Mouse (Mus musculus): ENCODE results near the gene Paqr9. TPM values are rescaled to one million over a fixed set of nuclear protein-coding genes. Genes with fewer than 3 reads are reported as not detected.

The Paqr9 gene
- total RNA-seq, 2 experiments from 2014 or later, result 40.4 to 41.6 TPM

DNA sequence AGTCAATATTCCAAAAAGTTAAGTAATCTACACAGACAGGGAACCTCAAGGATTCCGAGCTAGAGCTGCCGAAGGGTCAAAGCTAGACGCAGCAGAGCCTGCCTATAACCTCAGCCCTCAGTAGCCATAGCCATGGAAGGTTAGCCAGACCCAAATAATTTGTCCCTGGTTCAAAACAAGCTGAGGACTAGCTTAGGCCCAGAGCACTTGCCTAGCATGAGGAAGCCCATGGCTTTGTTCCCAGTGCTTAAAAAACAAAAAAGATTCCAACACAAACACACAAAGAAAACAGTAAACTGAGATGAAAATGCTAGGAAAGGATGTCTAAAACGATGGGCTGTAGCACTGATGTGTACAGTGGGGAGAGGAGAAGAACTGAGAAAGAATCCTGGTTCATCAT is 14.7 kb downstream of the Paqr9 start:
- no peak for DNase-seq (ENCODE audit: low spot score in 2 of 2)

DNA sequence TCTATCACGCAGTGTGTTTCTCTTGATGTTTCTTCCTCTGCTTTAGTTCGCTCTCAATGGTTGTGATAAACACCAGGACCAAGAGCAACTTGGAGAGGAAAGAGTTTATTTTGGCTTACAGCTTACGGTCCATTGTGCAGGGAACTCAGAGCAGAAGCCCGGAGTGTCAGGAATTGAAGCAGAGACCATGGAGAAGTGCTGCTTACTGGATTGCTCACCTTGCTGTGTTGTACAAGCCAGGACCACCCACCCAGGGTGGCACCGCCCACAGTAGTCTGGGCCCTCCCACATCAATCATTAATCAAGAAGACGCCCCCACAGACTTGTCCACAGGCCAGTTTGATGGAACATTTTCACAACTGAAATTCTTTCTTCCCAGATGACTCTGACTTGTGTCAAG is 18.0 kb downstream of the Paqr9 start:
- no peak for DNase-seq (ENCODE audit: low spot score in 2 of 2)

DNA sequence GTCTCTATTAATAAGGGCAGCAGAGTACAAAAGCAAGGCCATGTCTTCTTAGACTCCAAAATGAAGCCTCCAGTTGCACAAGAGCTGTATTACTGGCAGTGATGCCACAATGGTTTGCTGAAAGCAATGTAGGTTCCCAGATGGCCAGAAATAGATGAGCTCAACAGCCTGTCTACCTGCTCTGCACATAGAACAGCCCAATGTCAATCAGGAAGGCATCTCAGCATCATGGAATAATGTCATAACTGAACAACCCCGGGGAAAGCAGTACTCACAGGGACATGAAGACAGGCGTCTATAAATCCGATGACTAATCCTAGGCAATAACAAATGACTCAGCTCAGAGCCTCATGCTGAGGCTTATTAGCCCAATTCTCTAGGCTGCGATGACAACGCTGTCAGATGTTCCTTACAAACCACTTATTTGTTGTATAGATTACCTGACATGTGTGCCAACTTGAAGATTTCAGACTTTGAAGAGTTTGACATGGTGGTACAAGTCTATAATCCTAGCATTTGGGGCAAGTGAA is 19.0 kb downstream of the Paqr9 start:
- DNase-seq (ENCODE audit: low spot score in 2 of 2), result no peak

DNA sequence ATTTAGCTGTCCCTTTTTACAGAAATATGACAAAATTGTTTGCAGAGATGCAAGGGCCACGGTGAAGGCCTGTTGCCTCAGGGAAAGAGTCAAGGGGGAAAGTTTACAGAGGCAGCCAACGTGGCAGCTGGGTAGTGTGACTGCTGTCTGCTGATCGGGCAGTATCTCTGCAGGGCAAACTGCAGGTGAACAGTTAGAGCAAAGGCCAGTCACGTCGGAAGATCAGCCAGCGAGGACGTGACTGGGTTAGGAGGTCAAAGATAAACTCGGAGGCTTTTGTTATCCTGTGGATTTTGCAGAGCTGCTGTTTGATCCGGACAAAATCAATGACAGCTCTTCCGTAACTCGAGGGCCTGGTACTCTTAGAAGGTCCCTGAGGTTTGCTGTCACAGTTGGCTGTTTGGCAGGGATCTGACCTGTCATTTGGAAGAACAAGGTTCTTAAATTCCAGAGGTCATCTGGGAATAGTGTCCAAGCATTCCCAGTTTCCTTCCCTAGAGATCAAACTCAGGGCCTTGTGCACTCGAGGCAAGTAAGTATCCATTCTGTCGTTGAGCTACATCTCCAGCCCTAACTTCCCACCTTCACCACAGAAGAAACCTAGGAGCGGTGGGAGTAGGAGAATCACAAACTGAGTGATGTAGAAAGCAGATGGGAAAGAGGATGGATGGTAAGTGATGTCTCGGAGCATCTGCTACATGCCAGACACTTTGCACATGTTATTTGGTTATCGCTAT is 21.7 kb downstream of the Paqr9 start:
- peak in 1 of 2 experiments; percentile 19 for DNase-seq (ENCODE audit: low spot score in 2 of 2)

DNA sequence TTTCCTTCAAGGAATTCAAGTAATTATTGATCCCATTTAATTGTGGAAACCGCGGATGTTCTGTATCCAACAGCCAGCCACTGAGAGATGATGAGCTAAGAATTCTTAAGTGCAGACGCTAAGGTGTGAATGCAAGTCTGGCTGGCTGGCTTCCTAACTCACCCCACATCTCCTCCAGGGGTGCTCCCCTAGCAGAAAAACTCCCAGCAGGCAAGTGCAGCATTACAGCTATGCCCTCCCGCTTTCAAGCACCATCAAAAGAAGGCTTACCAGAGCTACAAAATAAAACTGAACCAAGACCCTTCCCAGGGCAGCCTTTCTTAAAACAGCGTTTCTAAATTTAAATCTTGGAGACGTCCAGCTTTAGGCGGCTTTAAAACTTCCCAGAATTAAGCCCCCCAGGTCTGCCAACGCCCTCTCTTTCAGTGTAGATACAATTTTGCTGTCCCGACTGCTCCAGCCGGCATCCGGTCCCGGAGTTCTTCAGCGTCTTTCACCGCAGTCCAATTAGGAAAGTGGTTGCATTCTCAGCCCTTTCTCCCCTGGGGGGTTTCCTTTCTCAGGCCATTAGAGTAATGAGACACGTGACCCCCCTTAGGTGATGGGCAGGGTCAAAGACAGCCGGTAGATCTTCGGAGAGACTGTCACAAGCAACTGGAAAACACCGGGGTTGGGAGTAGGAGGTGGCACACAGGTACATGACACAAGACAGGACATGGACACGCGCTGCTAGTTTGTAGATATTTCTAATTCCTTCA is 22.5 kb downstream of the Paqr9 start:
- DNase-seq (ENCODE audit: low spot score in 2 of 2), result no peak

DNA sequence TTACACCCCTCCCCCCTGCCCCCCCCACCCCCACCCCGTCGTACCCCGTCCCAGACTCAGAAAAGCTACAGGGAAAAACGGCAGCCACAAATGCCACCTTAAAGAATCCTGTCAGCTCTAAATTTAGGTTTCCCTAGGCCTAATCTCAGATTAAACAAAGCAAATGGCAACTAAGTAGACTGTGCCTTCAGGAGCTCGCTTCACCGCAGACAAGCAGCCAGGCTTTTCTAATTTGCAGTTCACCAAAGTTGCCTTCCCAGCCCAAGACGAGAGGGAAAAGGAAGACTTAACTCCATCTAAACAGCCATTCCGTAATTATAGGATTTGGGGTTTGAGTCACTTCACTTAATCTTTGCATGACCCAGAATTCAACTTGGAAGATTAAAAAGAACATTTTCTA is 23.1 kb downstream of the Paqr9 start:
- no peak for DNase-seq (ENCODE audit: low spot score in 2 of 2)

DNA sequence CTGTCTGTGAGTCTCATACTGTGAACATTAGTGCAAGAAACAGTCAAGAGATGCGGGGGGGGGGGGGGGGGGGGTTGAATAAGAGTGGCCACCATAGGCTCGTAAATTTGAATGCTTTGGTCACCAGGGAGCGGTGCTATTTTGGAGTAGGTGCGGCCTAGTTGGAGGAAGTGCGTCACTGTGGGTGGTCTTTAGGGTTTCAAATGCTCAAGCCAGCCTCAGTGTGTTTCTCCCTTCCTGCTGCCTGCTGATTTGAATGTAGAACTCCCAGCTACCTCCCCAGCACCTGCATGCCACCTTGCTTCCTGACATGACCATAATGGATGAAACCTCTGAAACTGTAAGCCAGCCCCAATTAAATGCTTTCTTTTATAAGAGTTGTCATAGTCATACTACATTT is 26.6 kb downstream of the Paqr9 start:
- no peak for DNase-seq (ENCODE audit: low spot score in 2 of 2)

DNA sequence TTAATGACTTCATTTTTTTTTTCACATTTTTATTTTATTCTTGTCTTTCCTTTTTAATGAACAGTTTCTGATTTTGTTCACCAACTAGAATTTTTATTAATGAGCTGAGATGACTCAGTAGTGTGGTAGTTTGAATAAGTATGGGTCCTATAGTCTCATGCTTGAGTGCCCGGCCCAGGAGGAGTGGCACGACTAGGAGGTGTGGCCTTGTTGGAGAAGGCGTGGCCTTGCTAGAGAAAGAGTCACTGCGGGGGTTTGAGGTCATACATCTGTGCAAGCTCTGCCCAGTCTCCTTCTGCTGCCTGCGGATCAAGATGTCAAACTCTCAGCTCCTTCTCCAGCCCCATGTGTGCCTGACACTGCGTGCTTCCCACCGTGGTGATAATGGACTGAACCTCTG is 28.6 kb downstream of the Paqr9 start:
- no peak for DNase-seq (ENCODE audit: low spot score in 2 of 2)

DNA sequence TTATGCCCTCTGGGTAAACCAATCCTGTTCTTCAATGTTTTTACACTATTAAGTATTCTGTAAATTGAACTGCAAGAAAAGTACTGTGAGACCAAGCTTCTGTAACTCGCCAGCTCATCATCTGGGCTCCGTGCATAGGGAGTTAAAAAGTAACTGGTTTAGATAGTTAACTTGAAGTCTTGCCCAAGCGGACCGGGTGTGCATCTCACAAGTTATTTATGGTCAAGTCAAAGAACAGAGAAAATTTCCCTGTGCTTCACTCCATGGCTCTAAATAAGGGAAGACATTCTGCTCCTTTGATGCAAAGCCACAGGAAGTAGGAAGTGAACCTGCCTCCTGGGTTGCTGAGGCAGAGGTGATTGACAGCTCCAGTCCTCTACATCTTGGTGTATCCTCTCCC is 34.8 kb downstream of the Paqr9 start:
- no peak for DNase-seq (ENCODE audit: low spot score in 2 of 2)

DNA sequence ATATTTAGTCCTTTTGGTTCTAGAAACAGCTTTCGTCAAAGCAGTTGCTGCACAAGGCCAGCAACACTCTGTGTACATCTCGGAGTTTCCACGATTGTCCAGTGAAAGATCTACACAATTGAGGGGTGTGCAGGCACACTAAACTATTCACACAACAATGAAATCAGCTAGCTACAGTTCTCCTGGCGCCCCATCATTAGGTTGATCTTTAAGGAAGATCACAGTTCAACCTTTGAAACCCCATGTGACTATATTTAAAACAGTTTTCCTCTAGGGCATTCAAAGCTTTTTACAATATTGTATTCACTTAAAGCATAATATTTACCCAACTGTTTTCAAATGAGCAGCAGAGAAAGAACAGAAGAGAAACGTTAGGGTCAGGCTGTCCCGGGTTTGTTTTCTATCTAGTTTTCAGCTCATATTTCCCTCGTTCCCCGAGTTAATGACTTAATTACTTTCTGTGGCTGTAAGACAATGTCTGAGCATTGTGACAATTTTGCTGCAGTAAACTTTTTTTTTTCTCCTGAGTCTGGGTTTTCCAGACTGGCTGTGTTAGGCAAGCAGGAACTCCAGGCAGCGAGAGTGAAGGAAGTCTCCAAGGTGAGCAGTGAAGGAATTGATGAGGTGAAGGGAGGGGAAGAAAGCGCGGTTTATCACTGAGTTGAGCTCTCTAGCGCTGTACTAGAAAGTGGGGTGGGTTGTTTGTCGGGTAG is 38.2 kb downstream of the Paqr9 start:
- no peak for DNase-seq (ENCODE audit: low spot score in 2 of 2)

DNA sequence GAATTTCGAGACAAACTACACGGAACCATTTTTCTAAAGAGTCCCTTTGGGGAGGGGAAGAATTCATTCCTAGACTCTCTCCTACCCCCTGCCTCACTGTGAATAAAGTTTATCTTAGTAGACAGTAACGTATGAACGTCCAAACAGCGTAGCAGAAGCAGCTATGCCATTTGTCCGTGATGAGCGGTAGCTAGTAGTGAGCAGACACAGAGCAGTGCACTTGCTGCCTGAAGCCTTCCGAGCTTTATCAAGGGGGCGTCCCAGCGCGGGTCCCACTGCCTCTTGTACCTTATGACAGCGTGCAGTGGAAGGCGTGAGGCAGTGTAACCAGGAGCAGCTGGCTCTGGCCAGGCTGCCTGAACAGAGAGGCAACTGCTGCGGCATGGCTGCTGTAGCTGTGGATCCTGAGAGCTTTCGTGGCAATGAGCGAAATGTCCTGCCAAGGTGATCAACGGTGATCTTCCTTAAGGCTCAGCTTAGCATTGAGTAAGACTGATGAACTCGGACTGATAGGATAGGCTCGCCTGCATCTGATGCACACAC is 38.8 kb downstream of the Paqr9 start:
- no peak for DNase-seq (ENCODE audit: low spot score in 2 of 2)

DNA sequence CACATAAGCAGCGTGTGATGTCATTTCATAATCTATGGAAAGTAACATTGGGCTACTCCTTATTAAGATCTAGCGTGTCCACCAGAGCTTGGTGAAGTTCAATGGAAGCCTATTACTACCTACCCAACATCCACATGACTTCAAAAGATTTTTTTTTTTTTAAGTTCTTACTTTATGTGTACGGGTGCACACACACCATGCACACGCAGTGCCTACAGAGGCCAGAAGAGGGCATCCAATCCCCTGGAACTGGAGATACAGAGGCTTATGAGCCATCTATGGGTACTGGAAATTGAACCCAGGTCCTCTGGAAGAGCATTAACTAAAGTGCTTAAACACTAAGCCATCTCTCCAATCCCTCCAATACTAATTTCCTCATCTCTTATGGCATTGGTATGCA is 39.9 kb downstream of the Paqr9 start:
- no peak for DNase-seq (ENCODE audit: low spot score in 2 of 2)

DNA sequence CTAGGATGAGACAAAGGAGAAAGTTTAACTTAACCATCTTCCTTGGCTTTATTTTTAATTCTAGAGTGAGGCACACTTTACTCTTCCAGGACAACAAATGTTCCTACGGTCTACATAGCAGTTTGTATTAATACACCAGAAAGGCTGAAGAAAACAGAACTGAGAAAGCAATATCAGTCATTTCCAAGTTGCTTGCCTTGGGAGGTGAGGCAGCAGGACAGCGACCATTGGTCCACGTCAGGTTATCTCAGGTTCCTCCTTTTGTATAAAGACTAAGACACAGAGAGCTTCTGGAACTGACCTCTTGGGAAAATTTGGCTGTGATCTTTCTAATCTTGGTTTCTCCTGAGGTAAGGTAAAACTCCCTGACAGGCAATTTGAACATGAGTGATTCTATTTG is 43.4 kb downstream of the Paqr9 start:
- no peak for DNase-seq (ENCODE audit: low spot score in 2 of 2)

DNA sequence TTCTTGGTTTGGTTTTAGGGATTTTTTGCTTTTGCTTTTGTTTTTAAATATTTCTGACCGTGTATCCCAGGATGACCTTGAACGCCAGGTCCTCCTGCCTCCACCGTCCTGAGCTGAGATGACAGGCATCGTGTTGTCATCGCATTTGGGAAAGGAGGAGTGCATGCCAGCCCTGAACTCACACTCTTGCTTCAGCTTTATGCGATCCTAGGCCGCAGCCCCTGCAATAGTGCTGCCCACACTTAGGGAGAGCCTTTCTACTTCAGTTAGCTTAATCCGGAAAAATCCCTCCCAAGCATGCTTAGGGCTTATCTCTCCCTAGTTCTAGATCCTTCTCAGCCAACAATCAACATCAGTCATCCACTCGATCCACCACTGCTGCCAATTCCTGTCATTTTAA is 43.9 kb downstream of the Paqr9 start:
- DNase-seq (ENCODE audit: low spot score in 2 of 2), result no peak

DNA sequence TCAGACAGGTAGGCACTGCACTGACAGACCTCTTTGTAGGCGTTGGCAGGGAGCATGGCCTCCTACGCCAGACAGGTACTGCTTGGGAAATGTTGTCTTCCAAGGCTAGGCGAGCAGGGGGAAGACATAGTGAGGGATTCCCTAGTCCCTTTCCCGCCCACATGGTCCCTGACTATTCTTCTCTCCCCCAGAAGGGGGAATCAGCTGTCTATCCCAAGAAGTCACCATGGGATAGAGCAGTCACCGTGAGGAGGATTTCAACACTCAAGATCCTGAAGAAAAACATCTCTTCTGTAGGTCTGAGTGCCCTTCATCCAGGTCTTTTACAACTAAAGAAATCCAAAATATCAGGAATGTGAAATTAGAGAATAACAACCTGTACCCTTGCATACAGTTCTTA is 47.7 kb downstream of the Paqr9 start:
- DNase-seq (ENCODE audit: low spot score in 2 of 2), result no peak

DNA sequence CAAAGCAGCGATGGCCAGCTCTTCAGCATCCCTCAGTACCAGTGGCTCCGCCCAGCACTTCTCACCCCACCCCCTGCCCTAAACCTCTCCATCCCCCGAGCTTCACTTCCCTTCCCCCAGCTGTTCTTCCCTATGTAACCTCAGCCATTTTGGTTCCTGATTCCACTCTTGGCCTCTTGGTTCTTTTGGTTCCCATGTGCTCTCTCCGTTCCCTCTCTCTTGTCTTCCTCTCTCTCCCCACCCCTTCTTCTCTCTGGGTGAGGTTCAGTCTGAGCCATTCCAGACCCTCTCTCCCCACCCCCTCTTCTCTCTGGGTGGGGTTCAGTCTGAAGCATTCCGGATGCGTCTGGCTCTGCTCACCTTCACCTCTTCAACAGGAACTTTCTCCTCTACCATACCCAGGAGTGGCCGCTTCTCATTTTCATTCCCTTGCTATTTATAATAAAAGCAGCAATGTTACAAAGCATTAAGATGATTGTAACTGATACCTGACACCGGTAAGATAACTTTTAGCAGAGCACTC is 52.9 kb downstream of the Paqr9 start:
- no peak for DNase-seq (ENCODE audit: low spot score in 2 of 2)

DNA sequence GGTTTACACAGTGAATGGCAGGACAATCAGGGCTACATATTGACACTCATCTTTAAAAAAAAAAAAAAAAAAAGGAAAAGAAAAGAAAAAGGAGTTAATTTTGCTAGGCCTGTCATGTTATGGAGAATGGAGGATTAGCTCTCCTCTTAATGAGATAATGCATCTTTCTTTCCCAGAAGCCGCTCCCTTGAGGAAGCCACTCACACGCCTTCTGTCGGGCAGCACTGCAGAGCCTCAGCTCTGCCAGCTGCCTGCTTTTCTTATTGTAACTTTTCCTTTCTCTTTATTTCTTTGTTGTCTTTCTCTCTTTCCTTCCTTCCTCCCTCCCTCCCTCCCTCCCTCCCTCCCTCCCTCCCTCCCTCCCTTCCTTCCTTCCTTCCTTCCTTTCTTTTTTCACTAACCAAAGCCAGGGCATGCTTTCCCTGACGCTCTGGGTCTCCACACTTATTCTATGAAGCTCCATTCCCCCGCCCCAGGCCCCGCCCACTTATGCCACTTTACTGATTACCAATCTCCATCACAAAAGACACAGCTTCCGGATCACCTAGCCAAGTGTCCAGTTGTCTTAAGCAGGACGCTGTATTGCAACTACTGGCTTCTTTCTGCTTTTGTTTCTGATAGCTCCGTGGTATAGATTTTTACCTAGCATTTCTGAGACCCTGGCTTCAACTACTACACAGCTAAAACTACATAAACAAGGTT is 54.1 kb downstream of the Paqr9 start:
- DNase-seq (ENCODE audit: low spot score in 2 of 2), result no peak

DNA sequence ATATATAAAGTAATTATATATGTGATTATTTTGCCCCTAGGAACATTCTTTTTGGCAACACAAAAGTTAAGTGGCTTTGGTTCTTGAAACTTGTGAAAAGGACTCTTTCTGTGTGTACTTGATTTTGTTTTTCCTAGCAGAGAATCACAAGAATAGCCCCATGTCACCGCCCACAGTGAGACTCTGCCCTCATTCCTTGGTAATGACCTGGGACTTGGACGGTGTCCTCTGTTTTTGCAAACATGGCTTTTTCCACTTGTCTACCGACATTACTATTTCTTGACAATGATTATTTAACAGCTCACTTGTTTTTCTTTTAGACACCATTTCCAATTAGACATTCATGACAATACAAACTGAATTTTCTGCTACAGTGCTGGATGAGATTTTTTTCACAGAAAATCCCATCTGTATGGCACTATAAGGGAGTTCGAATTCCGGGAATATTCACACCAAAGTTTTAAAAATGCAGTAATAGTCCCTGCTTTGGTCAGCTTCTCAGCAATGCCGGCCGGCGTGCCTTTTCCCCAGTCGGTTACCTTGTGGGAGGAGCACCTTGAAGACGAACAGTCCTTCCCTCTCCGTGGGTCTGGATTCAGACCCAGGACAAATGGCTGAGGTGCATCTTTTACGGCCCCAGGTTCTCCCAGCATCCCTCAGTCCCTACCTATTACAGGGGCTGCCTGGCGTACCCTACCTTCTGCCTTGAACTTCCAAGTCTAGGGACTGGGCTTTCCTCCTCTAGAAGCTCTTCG is 55.6 kb downstream of the Paqr9 start:
- DNase-seq (ENCODE audit: low spot score in 2 of 2), result no peak

DNA sequence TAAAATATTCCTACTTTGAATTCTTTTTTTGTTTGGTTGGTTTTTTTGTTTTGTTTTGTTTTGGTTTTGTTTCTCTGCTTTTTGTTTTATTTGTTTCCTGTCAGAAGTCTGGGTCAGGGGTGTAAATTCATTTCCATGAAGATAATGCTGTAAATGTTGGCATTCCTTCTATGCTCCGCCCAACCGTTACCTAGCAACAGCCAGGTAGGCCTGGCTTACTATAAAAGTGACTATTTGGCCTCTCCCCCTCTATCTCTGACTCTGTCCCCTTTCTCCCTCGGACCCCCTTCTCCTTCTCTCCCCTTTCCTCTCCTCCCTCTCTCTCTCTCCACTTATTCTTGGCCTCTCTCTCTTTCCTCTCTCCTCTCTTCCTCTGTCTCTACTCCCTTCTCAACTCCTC is 56.5 kb downstream of the Paqr9 start:
- DNase-seq (ENCODE audit: low spot score in 2 of 2), result no peak
